Mouse (Mus musculus) bone marrow, adult 2 months (tissue): ENCODE results near the gene Tifab. TPM values are rescaled to one million over a fixed set of nuclear protein-coding genes. Genes with fewer than 3 reads are reported as not detected.
A peak's percentile ranks its signal among the peaks of the same experiment; 100 is the strongest.

Experiments used
- H3K27ac ChIP-seq: fragments of 200-500 bp; 2 replicates; pipeline ENCODE4 v1.5.1; 2012; ENCODE audit warnings: low read depth, mild to moderate bottlenecking, control low read depth, inconsistent platforms, low read length; ENCODE audit not compliant: control insufficient read depth, poor library complexity, insufficient read depth
- H3K4me1 ChIP-seq: fragments of 200-500 bp; 2 replicates; pipeline ENCODE4 v1.6.1; 2011; ENCODE audit warnings: low read length; ENCODE audit not compliant: control insufficient read depth, insufficient read depth
- H3K4me3 ChIP-seq: fragments of 200-500 bp; replicated peaks from 2 replicates; pipeline ENCODE3; 2011; ENCODE audit warnings: mild to moderate bottlenecking, low read depth, low read length, control low read depth; ENCODE audit not compliant: control insufficient read depth
- CTCF ChIP-seq: fragments of 200-500 bp; IDR thresholded peaks from 2 replicates; pipeline ENCODE4 v1.5.1; 2011; ENCODE audit warnings: low read length, control low read depth; ENCODE audit not compliant: control insufficient read depth, insufficient read depth
- POLR2A ChIP-seq: fragments of 200-500 bp; IDR thresholded peaks from 2 replicates; pipeline ENCODE4 v1.6.1; 2011; ENCODE audit warnings: low read depth, mild to moderate bottlenecking, control low read depth, low read length, borderline replicate concordance; ENCODE audit not compliant: control insufficient read depth
- WGBS: fragments of 180-500 bp; shearing (Covaris S2); methylation state at CpG from one replicate; pipeline ENCODE4 v1.1.7; 2018; 5-methylcytosine and 5-hydroxymethylcytosine counted together
- polyA plus RNA-seq: library from polyadenylated mRNA; stranded (reverse); fragments of >200 nt; gene quantifications from 2 replicates; pipeline ENCODE4 v1.2.4, GENCODE M21; 2011; ENCODE audit warnings: low replicate concordance; ENCODE audit not compliant: missing spikeins, insufficient read depth, insufficient read length

The Tifab gene
- polyA plus RNA-seq, 1 experiment, result 70.7 TPM

DNA sequence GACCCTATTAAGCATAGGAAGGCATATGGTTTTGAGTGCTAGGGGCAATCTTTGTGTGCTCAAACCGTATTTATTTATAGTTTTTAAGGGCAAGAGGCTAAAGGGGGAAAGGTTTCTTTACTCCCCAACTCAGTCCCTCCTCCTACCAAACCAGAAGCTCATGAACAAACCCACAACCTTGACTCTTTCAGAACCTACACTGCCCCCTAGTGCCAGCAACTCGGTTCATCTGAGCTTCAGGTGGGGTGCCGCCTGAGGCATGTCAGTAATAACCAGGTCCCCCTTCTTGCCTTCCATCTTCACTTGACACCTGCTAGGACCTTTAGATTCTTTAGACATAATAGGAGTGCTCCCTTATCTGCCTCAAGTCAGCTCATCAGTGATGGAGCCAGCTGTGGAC lies 12.5 kb upstream of the Tifab start:
- TF ChIP-seq CTCF (peak; percentile 61), POLR2A (no peak)
- WGBS, result 7% methylated on average over 3 of the region's 3 CpGs
- Histone ChIP-seq H3K27ac (no peak overlapping the region), H3K4me1 (peaks cover 2% of the 10 kb centered on the region; the same call in 1 of the 2 replicates), H3K4me3 (no peak overlapping the region)

DNA sequence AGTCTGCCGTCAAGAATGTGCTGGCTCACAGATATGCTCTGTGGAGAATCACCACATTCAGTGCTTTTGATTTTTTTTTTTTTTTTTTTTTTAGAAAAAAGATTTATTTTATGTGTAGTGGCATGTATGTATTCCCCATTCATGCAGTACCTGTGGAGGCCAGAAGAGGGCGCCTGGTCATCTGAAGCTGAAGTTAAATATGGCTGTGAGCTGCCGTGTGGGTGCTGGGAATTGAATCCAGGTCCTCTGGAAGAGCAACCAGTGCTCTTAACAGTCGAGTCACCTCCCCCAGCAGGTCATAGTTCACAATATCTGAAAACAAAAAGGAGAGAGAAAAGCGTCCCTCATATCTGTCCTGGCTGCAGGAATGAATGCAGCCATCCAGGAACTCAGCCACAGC lies 11.0 kb upstream of the Tifab start:
- Histone ChIP-seq H3K27ac (no peak overlapping the region), H3K4me1 (peaks cover 4% of the 10 kb centered on the region), H3K4me3 (no peak overlapping the region)
- TF ChIP-seq CTCF (peak; percentile 40; the same call in 1 of the 2 replicates), POLR2A (no peak)
- 72% methylated on average over 5 of the region's 5 CpGs for WGBS

DNA sequence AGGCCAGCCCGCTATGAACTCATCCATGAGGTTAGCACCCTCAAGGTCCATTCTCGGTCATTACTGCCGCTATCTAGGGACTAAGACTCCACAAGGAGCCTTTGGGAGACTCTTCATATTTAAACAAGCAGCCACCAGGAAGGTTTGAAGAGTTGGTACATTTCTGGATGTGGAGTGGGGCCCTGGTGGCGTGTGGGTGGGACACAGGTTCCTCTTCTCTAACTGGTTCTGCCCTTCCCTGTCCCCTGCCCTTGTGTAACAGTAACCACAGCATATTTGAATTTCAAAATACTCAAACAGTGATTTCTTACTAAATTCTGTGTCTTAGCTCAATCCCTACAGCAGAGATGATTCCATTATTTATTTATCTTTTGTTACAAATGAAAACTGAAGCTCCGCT lies 5.0 kb upstream of the Tifab start:
- H3K4me3 ChIP-seq, result peak overlapping the region; percentile 49
- H3K27ac ChIP-seq, result peak overlapping the region; percentile 83
- no peak for TF ChIP-seq CTCF
- no peak for TF ChIP-seq POLR2A
- WGBS, result 35% methylated on average over 5 of the region's 5 CpGs
- H3K4me1 ChIP-seq, result peaks cover 11% of the 10 kb centered on the region

DNA sequence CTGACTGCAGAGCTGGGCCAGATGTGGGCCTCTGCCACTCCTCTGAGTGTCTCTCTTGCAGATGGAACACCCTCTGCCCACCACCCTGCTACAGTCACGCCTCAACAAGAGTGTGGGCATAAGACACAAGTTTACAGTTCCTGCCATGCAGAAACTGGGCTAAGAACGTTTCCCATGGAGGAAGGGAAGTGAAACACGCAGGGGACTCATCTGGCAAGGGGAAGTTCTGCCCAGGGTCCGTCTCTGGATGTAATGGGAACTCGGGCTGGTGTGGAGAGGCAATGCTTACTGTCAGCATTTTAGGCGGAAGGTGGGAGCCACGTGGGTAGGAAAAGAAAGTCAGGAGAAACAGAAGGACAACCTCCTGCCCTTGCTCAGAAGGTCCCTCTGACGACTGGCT lies 2.7 kb upstream of the Tifab start:
- 6% methylated on average over 8 of the region's 8 CpGs for WGBS
- Histone ChIP-seq H3K4me1 (peaks cover 11% of the 10 kb centered on the region), H3K4me3 (no peak overlapping the region), H3K27ac (peak overlapping the region; percentile 69)
- TF ChIP-seq POLR2A (0 out of 2 replicates have a peak, but pooled peaks have one; percentile 6), CTCF (no peak)

DNA sequence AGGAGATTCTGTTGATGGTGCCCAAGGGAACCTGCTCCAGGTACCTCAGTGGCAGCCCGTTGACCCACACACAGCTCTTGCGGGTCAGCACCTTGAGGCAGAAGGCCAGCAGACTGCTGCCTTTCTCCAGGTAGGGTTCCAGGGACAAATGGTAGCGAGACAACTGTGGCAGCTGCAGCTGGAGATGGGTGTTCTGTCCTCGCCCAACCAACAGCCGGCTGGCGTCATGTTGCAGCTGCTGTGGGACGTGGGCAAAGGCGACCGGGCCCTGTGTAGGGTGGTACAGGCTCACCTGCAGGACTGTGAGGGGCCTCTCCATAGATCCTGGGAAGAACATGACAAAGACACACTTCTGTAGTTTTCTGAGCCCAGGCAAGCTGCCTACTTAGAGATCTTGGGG lies 2.4 kb downstream of the Tifab start:
- TF ChIP-seq CTCF, result no peak
- TF ChIP-seq POLR2A, result no peak
- Histone ChIP-seq H3K27ac (peak overlapping the region; percentile 87), H3K4me3 (peak overlapping the region; percentile 27), H3K4me1 (peaks cover 16% of the 10 kb centered on the region)
- 52% methylated on average over 9 of the region's 9 CpGs for WGBS

DNA sequence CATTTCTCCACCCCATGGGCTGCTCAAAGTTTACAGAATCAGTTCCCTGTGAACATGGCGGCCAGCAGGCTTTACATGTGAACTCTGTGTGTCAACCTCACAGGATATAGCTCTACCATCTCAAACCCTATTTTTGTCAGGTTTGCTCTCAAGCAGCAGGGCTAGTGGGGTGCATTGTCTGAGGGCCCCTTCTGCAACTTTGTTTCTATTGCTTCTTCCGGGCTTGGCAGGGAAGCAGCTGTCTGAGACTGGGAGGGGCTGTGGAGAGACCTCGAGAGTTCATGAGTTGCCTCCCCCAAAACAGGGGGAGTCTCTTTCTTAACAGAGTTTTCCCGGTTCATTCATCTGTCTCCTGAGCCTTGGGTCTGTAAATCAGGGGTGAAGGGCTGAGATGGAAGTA lies 2.8 kb downstream of the Tifab start:
- 24% methylated on average over 4 of the region's 4 CpGs for WGBS
- H3K4me1 ChIP-seq, result peaks cover 13% of the 10 kb centered on the region
- peak overlapping the region; percentile 87 for H3K27ac ChIP-seq
- TF ChIP-seq POLR2A, result no peak
- no peak for TF ChIP-seq CTCF
- H3K4me3 ChIP-seq, result peak overlapping the region; percentile 27

DNA sequence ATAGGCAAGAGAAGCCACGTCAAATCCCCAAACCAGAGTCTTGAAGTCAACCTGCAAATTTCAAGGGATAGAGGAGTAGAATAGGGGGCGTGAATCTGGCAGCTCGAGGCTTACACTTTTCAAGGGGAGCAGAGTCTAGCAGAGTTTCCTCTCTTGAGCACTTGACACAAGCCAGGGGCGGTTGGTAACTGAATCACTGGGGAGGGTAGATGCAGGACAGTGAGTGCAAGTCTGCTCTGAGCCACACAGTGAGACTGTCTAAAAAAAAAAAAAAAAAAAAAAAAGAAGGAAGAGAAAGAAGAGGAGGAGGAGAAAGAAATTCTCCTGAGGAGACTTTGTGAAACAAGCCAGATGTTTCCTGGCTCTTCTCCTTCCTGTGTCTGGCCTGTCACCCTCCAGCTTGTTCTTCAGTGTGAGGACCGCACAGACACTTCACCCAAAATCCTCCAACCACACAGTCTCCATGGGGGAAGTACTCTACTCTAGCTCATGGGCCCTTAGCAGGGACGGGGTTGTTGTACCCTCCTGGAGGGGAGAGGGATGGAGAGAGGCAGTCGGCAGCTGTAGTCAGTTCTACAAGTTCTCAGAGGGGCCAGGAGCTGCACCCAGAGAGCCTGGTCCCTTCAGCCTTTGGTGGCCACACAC lies 5.7 kb downstream of the Tifab start:
- WGBS, result 4% methylated on average over 7 of the region's 7 CpGs
- TF ChIP-seq CTCF (no peak), POLR2A (no peak)
- H3K4me1 ChIP-seq, result peaks cover 15% of the 10 kb centered on the region
- H3K27ac ChIP-seq, result peak overlapping the region; percentile 59
- H3K4me3 ChIP-seq, result no peak overlapping the region

DNA sequence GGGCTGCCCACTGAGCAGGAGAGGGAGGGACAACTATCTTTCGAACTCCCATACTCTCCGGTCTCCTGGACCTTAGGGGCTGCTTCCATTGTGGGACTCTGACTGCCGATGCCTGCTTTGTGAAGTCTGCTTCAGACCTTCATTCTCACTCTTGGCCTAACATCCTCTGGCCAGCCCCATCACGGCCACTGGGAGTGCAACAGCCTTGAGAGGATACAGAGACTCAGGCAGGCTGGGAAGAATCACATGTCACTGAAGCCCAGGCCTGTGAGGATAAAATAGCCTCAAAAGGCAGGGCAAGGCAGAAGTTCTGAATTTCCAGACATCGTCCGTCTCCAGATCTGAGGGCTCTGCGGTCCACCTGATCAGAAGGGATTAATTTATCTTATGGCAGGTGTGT lies 6.6 kb downstream of the Tifab start:
- H3K27ac ChIP-seq, result peak overlapping the region; percentile 57
- no peak overlapping the region for H3K4me3 ChIP-seq
- TF ChIP-seq CTCF (no peak), POLR2A (no peak)
- H3K4me1 ChIP-seq, result peaks cover 15% of the 10 kb centered on the region
- WGBS, result 72% methylated on average over 7 of the region's 7 CpGs

DNA sequence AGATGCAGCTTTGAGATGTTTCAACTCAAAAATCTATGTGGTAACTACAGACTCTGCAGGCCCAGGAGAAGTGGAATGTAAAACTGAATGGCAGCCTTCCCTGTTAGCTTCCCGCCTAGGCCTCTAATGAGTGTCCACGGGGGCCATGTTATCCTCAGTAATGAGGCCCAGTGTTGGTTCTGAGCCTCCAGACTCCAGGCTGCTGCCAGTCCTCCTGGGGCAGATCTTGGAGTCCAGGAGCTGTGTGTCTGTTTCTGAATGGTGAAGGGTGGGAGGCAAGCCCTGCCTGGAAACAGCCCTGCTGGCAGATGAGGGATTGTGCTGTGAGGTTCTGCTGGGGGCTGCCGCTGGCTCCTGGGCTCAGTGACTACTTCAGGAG lies 10.3 kb downstream of the Tifab start:
- WGBS, result 81% methylated on average over 3 of the region's 3 CpGs
- TF ChIP-seq POLR2A, result no peak
- TF ChIP-seq CTCF, result no peak
- H3K27ac ChIP-seq, result 0 out of 2 replicates have a peak overlapping the region, but pooled peaks have one; percentile 4
- no peak overlapping the region for H3K4me3 ChIP-seq
- H3K4me1 ChIP-seq, result peaks cover 16% of the 10 kb centered on the region
